8 mouse cellular contexts compared by ENCODE assay signal in genomic region chr6:90819880-90820279, GRCm38 (mm10).
DNase-seq lines count a peak whose midpoint lies in the region; ATAC-seq lines count a peak whose summit lies in the region.
"Had no signal": no experiment of that assay in that cellular context is flagged by ENCODE, and none has a peak within 500 bp of the region (broad histone marks: within the 10 kb centered on the region; RNA-seq: fewer than 3 reads in every experiment).

No protein-coding gene starts in this region.

- DNase-seq in liver, embryonic 11.5 days (ENCODE audit: low spot score) = no peak
- peak; percentile 6 for DNase-seq in ZHBTc4 (ENCODE audit: low read depth, low spot score)
- DNase-seq in naive thymus-derived CD4-positive, alpha-beta T cell, adult 2 months (ENCODE audit: low read depth) = peak; percentile 59
- DNase-seq in ovary, postnatal 36 days (ENCODE audit: low spot score) = no peak
- no peak for DNase-seq in gastrocnemius, postnatal 14 days

- H3K27me3 ChIP-seq in liver, embryonic 12.5 days (replicated peaks) = peaks cover 7% of the 10 kb centered on the region; the same call in 1 of the 2 replicates
- no peaks in the 10 kb centered on the region; the same call in 1 of the 2 replicates for H3K27me3 ChIP-seq in liver, embryonic 11.5 days (replicated peaks; ENCODE audit: control insufficient read depth, insufficient read depth, low read length)
- H3K27me3 ChIP-seq: neural tube, embryonic 13.5 days had no signal

- intact Hi-C loops in gastrocnemius, postnatal 14 days (cut with DNase I; ENCODE audit: low total_unique reads) = loop anchor here (5.0 to 10.0 kb wide), 3 partner anchors 83 to 465 kb away; no protein-coding TSS in a partner anchor

- no peak overlapping the region for H3K9ac ChIP-seq in liver, embryonic 12.5 days
- H3K9ac ChIP-seq in liver, embryonic 11.5 days (ENCODE audit: low read depth, low read length) = no peak overlapping the region
- H3K9ac ChIP-seq: neural tube, embryonic 13.5 days had no signal

- H3K27ac ChIP-seq in liver, embryonic 12.5 days = no peak overlapping the region
- H3K27ac ChIP-seq in liver, embryonic 11.5 days (ENCODE audit: low read depth, low read length) = no peak overlapping the region
- H3K27ac ChIP-seq: neural tube, embryonic 13.5 days had no signal

- 49% methylated on average over 2 of the region's 2 CpGs for WGBS in liver, embryonic 12.5 days (ENCODE audit: insufficient replicate concordance)
- 54% methylated on average over 2 of the region's 2 CpGs for WGBS in liver, embryonic 11.5 days

- 0 out of 2 replicates have a peak, but pooled peaks have one; percentile 31 for ATAC-seq in liver, embryonic 12.5 days
- ATAC-seq in liver, embryonic 11.5 days (replicated peaks; ENCODE audit: low FRiP score) = no peak
- ATAC-seq in granulocyte monocyte progenitor cell, adult 5-6 weeks (replicated peaks; ENCODE audit: poor library complexity, severe bottlenecking) = 0 out of 2 replicates have a peak, but pooled peaks have one; percentile 20

- H3K4me2 ChIP-seq in liver, embryonic 12.5 days = no peak overlapping the region
- no peak overlapping the region for H3K4me2 ChIP-seq in liver, embryonic 11.5 days
- H3K4me2 ChIP-seq: neural tube, embryonic 13.5 days had no signal

- H3K9me3 ChIP-seq in liver, embryonic 12.5 days (replicated peaks) = no peaks in the 10 kb centered on the region
- no peaks in the 10 kb centered on the region for H3K9me3 ChIP-seq in liver, embryonic 11.5 days (ENCODE audit: control insufficient read depth, low read length)
- H3K9me3 ChIP-seq: neural tube, embryonic 13.5 days had no signal

- H3K4me1 ChIP-seq in liver, embryonic 12.5 days = no peaks in the 10 kb centered on the region
- H3K4me1 ChIP-seq in liver, embryonic 11.5 days (replicated peaks; ENCODE audit: control insufficient read depth, insufficient read depth, low read length) = no peaks in the 10 kb centered on the region

- H3K36me3 ChIP-seq in liver, embryonic 12.5 days = no peaks in the 10 kb centered on the region
- no peaks in the 10 kb centered on the region for H3K36me3 ChIP-seq in liver, embryonic 11.5 days (ENCODE audit: control insufficient read depth, insufficient read depth, low read length)
- H3K36me3 ChIP-seq: neural tube, embryonic 13.5 days had no signal

- H3K4me3 ChIP-seq in liver, embryonic 12.5 days = no peak overlapping the region
- H3K4me3 ChIP-seq in liver, embryonic 11.5 days (ENCODE audit: low read depth, low read length) = no peak overlapping the region
- H3K4me3 ChIP-seq: neural tube, embryonic 13.5 days had no signal

Comparison
In these comparisons a context has a peak if more than half of its experiments do, and no peak if none do; other contexts are left out.
1. DNase-seq: peak in ZHBTc4 (single experiment) and naive thymus-derived CD4-positive, alpha-beta T cell, adult 2 months (single experiment); none in liver, embryonic 11.5 days (single experiment), ovary, postnatal 36 days (single experiment) and gastrocnemius, postnatal 14 days (single experiment).